Mouse (Mus musculus): ENCODE data around the gene Dhfr. TPM values are rescaled to one million over a fixed set of nuclear protein-coding genes. Genes with fewer than 3 reads are reported as not detected.
A peak's percentile ranks its signal among the peaks of the same experiment; 100 is the strongest.

Gene Dhfr
- polyA plus RNA-seq (2012; ENCODE audit: insufficient read depth, insufficient read length, missing spikeins) = 1.4 and 1.8 TPM in 2 replicates

DNA sequence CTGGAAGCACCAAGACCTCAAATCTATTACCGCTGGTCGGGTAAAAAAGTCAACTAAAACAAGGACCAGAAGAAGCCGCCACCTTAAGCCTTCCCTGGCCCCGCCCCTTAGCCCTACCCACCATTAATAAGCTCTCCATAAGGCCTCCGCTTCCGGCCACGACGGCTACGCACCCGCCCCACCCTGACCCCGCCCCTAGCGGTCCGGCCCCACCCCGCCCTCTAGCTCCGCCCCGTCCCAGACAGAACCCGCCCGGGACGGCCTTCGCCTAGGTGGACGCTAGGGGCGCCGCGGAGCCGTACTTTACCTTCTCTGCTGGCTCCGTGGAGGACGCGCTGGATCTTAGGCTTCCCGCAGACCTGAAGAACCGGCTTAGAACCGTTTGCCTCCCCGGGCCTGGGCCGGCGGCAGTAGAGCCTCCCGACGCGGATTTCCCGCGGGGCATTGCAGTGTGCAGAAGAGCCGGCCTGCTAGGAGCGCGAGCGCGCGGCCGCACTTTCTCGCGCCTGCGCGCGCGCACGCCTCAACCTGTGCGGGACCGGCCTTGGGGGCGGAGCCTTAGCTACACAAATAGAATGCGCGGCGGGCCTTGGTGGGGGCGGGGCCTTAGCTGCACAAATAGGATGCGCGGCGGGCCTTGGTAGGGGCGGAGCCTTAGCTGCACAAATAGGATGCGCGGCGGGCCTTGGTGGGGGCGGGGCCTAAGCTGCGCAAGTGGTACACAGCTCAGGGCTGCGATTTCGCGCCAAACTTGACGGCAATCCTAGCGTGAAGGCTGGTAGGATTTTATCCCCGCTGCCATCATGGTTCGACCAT is at the start of gene Dhfr, which contains the start of gene Msh3:
Dhfr (plus strand) TSS at position 271 of the 816 bp plus-strand sequence.
Msh3 (minus strand) TSS at position 548 of the 816 bp plus-strand sequence.
- H3K4me1 ChIP-seq (ENCODE audit: control insufficient read depth, insufficient read depth, insufficient read length, low read length) = peaks cover 5% of the 10 kb centered on the region
- H3K27ac ChIP-seq (replicated peaks; ENCODE audit: low read depth, low read length) = peak within 1 kb of the TSS; percentile 53; the same call in 1 of the 2 replicates
- H3K4me3 ChIP-seq (ENCODE audit: insufficient read depth, low read depth, low read length) = peak within 1 kb of the TSS; percentile 92

DNA sequence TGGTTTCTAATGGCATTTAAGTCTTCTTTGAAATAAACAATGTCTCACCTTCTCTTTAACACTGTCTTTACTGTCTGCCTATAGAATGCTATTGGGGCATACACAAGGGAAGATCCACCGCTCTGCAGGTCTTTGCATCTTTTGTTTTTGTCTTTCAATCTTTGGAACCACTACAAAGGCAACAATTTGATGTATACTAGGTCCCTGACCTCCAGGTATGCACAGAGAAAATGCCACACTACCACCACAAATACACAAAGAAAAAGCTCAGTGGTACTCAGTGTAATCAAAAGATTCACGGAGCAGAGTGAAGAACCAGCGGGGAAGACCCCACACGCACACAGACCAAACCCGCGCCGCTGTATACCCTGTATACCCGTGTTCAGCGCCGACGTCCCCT is 48.8 kb upstream of the Dhfr start, which contains the start of gene Gm20379:
Gm20379 (plus strand) TSS at position 301 of the 400 bp plus-strand sequence.
- no peaks in the 10 kb centered on the region for H3K4me1 ChIP-seq (ENCODE audit: control insufficient read depth, insufficient read depth, insufficient read length, low read length)
- no peak within 1 kb of the TSS for H3K27ac ChIP-seq (replicated peaks; ENCODE audit: low read depth, low read length)
- H3K4me3 ChIP-seq (ENCODE audit: insufficient read depth, low read depth, low read length) = no peak within 1 kb of the TSS

DNA sequence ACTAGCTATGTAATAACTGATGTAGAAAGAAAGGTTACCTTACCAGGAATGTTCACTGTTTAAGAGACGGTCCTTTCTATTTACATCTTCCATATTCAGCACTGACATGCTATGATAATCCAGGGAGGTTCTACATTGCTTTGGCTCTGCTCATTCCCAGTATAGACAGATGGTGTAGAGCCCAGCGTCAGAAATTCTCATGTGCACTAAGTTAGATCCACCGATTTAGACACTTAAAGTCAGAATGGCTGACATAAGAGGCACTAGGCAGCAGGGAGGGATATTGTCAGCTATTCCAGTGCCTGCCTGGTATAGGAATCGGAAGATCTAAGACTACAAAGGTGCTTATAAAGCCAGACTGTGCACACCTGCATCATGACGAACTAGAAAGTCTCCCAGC is 39.9 kb upstream of the Dhfr start:
- no peak overlapping the region for H3K4me3 ChIP-seq (ENCODE audit: insufficient read depth, low read depth, low read length)
- no peaks in the 10 kb centered on the region for H3K4me1 ChIP-seq (ENCODE audit: control insufficient read depth, insufficient read depth, insufficient read length, low read length)
- no peak overlapping the region for H3K27ac ChIP-seq (replicated peaks; ENCODE audit: low read depth, low read length)

DNA sequence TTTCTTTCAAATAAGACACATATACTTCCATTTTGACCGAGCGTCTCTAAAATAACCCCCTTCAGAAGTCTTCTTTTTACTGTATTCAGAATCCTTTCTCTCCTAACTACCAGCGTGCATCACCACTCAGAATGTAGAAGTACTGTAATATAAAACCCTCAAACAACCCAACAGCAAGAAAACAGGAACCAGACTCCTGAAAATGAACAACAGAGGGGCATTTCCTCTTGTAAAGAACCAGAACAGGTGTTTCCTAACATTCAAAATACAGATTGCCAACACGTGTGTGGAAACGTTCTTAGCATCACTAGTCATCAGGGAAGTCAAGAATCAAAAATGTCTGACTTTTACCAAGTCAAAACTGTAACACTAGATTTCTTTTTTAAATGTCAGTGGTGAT is 33.8 kb upstream of the Dhfr start:
- Histone ChIP-seq H3K27ac (replicated peaks; ENCODE audit: low read depth, low read length) (no peak overlapping the region), H3K4me3 (ENCODE audit: insufficient read depth, low read depth, low read length) (no peak overlapping the region), H3K4me1 (ENCODE audit: control insufficient read depth, insufficient read depth, insufficient read length, low read length) (no peaks in the 10 kb centered on the region)

DNA sequence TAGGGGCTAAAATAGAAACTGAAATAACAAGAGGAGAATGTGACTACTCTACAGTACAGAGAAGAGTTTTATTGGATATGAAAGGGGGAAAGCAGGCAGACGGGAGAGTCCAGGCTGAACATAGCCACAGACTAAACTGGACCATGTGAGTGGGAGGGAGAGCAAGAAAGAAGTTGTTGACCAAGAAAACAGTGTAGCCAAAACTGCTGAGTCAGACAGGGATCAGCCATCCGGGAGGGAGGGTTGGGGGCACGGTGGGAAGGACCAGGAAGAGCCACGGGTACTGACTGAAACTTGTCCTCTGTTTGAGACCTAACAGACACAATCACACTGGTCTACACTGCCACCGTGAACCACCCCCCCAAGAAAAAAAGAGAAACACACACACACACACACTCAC is 28.5 kb upstream of the Dhfr start:
- H3K4me3 ChIP-seq (ENCODE audit: insufficient read depth, low read depth, low read length) = no peak overlapping the region
- no peak overlapping the region for H3K27ac ChIP-seq (replicated peaks; ENCODE audit: low read depth, low read length)
- H3K4me1 ChIP-seq (ENCODE audit: control insufficient read depth, insufficient read depth, insufficient read length, low read length) = no peaks in the 10 kb centered on the region

DNA sequence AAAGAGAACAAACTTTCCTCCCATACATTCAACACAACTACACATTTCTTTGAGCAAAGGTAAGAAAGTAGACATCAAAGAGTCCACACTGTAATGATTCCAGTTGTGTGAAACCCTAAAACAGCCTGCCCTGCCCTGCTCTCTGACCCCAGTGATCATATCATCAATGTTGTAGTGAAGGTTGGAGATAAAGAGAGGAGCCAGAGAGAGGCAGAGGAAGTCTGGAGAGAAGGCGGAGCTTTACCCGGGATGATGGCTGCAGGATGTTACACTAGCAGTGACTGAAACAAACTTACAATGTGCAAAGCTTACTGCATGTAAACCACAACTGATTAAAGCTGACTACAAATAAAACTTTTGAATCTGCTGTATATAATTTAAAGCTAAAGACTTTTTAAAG is 26.5 kb upstream of the Dhfr start:
- Histone ChIP-seq H3K27ac (replicated peaks; ENCODE audit: low read depth, low read length) (no peak overlapping the region), H3K4me3 (ENCODE audit: insufficient read depth, low read depth, low read length) (no peak overlapping the region), H3K4me1 (ENCODE audit: control insufficient read depth, insufficient read depth, insufficient read length, low read length) (no peaks in the 10 kb centered on the region)

DNA sequence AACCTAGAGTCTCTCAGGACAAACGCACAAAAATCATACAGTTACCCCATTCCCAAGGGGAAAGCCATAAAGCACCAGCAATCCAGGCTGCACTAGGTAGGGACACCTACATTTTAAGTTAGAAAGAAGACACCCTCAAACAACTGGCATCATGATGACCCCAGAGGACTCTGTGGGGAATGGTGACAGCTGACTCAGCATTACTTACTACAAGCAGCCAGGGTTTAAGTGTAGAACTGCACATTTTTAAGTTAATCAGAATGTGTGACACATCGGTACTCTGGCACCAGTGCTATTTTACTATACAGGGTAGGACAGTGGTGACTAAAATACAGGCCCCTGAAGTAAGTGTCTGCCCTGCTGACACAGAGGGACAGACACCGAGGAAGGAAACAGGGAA is 23.9 kb upstream of the Dhfr start:
- H3K4me1 ChIP-seq (ENCODE audit: control insufficient read depth, insufficient read depth, insufficient read length, low read length) = no peaks in the 10 kb centered on the region
- no peak overlapping the region for H3K4me3 ChIP-seq (ENCODE audit: insufficient read depth, low read depth, low read length)
- no peak overlapping the region for H3K27ac ChIP-seq (replicated peaks; ENCODE audit: low read depth, low read length)

DNA sequence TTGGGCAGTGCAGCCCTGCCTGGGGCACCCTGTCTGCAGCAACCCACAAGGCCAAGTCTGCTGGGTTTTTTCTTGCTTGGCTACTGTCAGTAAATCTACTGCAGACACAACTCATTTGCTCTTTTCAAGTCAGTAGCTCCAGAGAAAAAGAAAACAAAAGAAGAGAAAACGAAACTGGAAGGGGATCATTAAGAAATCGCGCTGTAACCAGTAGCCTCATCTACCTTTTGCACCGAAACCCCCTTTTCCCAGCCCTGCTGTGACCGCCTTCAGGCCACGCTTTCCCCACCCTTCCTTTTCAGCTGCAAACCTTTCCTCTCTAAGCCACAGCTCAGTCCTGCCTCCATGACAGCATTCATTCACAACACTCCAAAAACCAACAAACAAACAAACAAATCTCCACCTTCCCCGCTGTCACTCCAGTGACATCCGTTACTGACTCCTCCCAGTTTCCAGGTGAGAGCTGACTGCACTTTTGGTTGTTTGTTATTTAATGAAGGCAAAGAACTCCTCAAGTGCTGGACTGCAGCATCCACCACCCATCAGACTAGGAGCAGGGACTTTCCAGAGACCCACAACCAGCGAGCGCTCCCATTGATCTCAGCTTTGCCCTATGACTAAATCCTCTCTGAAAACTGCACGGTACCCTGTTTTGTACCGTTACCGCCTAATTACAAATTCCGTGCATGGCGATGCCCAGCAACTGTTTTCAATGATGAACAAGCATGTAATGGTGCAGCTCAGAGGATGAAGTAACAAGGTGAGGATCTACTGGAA is 22.2 kb upstream of the Dhfr start:
- no peak overlapping the region for H3K27ac ChIP-seq (replicated peaks; ENCODE audit: low read depth, low read length)

DNA sequence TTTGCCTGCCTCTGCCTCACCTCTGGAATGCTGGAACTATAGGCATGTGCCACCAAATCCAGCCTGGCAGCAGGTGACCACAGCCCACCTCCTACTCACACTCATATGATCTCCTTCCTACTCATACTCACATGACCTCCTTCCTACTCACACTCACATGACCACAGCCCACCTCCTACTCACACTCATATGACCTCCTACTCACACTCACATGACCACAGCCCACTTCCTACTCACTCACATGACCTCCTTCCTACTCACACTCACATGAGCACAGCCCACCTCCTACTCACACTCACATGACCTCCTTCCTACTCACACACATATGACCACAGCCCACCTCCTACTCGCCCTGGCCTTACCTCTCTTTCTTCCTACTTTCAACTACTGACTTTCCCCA is 17.7 kb upstream of the Dhfr start:
- Histone ChIP-seq H3K4me1 (ENCODE audit: control insufficient read depth, insufficient read depth, insufficient read length, low read length) (no peaks in the 10 kb centered on the region), H3K4me3 (ENCODE audit: insufficient read depth, low read depth, low read length) (no peak overlapping the region), H3K27ac (replicated peaks; ENCODE audit: low read depth, low read length) (no peak overlapping the region)

More for the DNA sequence above, 22.2 kb upstream of the Dhfr start:
- H3K4me3 ChIP-seq (ENCODE audit: insufficient read depth, low read depth, low read length) = no peak overlapping the region
- H3K4me1 ChIP-seq (ENCODE audit: control insufficient read depth, insufficient read depth, insufficient read length, low read length) = no peaks in the 10 kb centered on the region

DNA sequence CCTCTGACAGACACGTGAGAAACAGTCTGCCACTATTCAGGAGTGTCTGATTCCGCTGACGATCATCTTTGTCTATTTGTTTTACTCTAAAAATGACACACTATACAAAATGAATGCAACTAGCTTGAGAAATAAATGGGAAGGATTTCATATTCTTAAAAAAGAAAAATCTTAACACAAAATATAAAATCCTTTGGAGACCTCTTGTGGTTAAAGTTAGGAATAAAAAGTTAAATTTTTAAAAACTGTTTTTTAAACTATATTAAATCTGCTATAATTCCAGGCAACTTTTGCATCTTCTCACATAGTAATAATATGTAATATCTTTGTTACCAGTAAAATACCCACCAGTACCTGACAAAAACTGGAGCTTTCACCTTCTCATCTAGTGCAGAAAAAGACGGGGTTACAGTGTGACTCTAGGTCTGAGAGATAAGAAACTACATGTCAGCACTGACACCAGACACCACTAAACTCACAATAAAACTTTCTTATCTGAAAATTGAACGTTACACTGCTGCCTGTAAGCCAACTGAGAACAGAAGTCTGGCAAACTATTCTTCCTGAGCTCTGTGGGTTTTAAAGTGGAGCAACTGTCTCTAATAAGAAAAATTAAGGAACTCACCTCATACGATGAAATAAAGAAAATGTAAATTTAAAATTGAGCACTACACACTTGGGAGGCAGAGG is 16.6 kb upstream of the Dhfr start:
- Histone ChIP-seq H3K4me1 (ENCODE audit: control insufficient read depth, insufficient read depth, insufficient read length, low read length) (no peaks in the 10 kb centered on the region), H3K4me3 (ENCODE audit: insufficient read depth, low read depth, low read length) (no peak overlapping the region), H3K27ac (replicated peaks; ENCODE audit: low read depth, low read length) (no peak overlapping the region)

DNA sequence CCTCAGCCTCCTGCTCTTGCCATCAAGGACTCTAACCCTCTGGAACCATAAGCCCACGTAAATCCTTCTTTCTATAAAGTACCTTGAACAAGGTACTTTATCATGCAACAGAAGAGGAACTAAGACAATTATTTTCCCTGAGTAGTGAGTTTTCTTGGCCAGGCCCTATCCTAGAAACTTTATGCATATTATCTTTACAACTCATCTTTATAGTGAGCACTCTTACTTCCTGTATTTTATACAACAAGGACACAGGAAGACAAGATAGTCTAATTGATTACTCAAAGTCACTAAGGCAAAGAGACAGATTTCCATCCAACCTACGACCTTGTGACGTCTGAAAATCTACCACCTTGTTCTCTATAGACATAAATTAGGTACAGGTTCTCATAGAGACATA is 14.7 kb upstream of the Dhfr start:
- H3K4me1 ChIP-seq (ENCODE audit: control insufficient read depth, insufficient read depth, insufficient read length, low read length) = no peaks in the 10 kb centered on the region

DNA sequence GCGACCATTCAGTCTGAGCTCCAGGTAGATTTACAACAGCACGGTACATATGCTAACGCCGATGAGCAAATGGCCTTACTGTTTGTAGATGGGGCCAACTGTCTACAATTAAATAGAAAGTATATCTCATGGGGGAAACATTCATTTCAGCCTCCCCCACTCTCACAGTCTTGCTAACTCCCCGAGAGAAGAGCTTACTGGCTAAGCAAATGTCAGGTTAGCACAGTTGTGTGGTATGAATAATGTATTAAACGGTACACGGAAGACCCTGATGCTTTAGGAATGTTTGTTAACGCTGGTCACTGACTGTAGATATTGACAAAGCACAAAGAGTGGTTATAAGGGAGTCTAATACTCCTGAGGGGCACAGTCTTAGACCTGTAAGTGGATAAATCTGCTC is 10.5 kb upstream of the Dhfr start:
- no peak overlapping the region for H3K4me3 ChIP-seq (ENCODE audit: insufficient read depth, low read depth, low read length)
- no peak overlapping the region for H3K27ac ChIP-seq (replicated peaks; ENCODE audit: low read depth, low read length)
- no peaks in the 10 kb centered on the region for H3K4me1 ChIP-seq (ENCODE audit: control insufficient read depth, insufficient read depth, insufficient read length, low read length)

More for the DNA sequence above, 14.7 kb upstream of the Dhfr start:
- Histone ChIP-seq H3K4me3 (ENCODE audit: insufficient read depth, low read depth, low read length) (no peak overlapping the region), H3K27ac (replicated peaks; ENCODE audit: low read depth, low read length) (no peak overlapping the region)

DNA sequence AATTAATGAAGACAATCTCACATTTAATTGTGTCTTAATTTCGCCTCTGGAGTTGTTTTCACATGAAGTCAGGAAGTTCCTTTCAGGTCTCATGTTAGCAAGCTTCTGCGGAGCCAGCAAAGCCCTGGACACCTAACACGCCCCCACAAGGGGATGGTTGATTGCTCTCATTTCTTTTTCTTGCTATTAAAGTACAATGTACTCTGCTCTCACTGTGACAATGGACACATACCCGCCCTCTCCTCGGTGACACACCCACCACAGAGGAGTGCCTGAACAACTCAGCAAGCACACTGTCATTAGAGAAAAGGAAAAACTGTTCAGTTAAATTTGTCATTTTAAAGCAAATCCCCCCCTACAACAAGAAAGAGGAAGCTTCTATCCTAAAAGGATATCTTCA is 8.2 kb upstream of the Dhfr start:
- Histone ChIP-seq H3K4me3 (ENCODE audit: insufficient read depth, low read depth, low read length) (no peak overlapping the region), H3K27ac (replicated peaks; ENCODE audit: low read depth, low read length) (no peak overlapping the region), H3K4me1 (ENCODE audit: control insufficient read depth, insufficient read depth, insufficient read length, low read length) (no peaks in the 10 kb centered on the region)

DNA sequence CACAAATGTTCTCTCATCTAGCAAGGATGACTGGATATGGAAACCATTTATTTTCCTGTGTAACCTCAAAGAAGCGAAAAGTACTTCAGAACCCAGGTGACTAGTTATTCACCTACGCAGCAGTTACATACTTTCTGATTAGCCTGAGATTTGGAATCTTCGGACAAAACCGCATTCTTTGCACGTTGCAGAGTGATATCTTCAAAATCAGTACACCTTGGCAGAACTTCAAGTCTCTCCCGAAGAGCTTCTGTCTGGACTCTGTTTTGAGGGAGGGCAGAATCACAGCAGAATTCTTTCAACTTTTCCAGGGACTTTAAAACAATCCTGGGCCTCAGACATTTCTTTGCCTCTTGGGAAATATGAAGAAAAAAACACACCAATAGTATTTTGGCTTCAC is 3.4 kb upstream of the Dhfr start:
- Histone ChIP-seq H3K27ac (replicated peaks; ENCODE audit: low read depth, low read length) (no peak overlapping the region), H3K4me1 (ENCODE audit: control insufficient read depth, insufficient read depth, insufficient read length, low read length) (peaks cover 5% of the 10 kb centered on the region)

DNA sequence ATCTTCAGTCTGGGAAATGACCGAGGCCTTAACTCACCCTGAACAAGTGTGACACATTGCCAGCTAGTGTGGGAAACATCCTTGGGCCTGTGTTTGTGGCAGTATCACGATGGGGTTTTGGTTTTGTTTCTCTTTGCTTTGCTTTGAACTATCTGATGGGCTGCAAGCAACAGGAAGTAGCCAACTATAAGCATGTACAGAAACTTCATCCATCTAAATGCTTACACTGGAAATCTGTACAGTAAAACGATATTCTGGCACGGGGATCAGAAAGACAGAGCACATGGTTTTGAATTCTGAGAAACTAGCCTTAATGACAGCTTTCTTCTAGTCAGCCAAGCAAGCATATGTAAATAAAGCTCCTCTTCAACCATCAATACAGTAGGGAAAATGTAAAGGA is 570 bp upstream of the Dhfr start:
- peak overlapping the region; percentile 53; the same call in 1 of the 2 replicates for H3K27ac ChIP-seq (replicated peaks; ENCODE audit: low read depth, low read length)

More for the DNA sequence above, 3.4 kb upstream of the Dhfr start:
- H3K4me3 ChIP-seq (ENCODE audit: insufficient read depth, low read depth, low read length) = no peak overlapping the region

More for the DNA sequence above, 570 bp upstream of the Dhfr start:
- peak overlapping the region; percentile 71 for H3K4me3 ChIP-seq (ENCODE audit: insufficient read depth, low read depth, low read length)
- peaks cover 5% of the 10 kb centered on the region for H3K4me1 ChIP-seq (ENCODE audit: control insufficient read depth, insufficient read depth, insufficient read length, low read length)
